Mouse (Mus musculus): ENCODE measurements around the gene Pcsk4.
"Not testable (repeated sequence)": the region's sequence is repeated elsewhere in the genome, so short reads cannot be mapped to it uniquely, and the experiment has no call there.

Pcsk4 gene

DNA sequence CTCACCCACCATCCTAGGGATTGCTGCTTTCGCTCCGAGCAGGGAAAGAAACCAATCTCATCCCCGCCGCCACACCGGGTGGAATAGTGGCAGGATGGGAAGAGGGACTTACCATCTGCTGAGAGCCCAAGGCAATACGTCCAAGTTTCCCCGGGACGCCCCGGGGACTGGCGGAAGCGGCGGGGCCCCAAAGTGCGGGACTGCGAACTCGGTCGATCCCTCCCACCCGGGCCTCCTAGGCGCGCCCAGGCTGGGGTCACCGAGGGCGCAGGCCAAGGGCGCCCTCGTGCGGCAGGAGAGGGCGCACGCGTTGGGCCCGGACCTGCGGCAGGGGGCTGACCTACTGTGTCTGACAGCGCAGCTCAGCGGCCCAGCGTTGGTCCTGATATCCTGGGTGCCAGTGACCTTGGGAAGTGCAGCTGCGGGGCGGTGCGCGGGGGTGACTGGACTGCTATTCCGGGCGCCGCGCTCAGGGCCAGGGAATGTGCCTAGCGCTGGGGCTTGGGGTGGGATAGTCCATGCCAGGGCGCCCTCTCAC is 19.0 kb upstream of the Pcsk4 start, which contains the start of gene Adamtsl5:
Gene Adamtsl5, minus strand, starts transcription at position 169 of the 538 bp plus-strand sequence.
- DNase-seq (ENCODE audit: low spot score in 2 of 2) = peak in 1 of 2 experiments; percentile 67

DNA sequence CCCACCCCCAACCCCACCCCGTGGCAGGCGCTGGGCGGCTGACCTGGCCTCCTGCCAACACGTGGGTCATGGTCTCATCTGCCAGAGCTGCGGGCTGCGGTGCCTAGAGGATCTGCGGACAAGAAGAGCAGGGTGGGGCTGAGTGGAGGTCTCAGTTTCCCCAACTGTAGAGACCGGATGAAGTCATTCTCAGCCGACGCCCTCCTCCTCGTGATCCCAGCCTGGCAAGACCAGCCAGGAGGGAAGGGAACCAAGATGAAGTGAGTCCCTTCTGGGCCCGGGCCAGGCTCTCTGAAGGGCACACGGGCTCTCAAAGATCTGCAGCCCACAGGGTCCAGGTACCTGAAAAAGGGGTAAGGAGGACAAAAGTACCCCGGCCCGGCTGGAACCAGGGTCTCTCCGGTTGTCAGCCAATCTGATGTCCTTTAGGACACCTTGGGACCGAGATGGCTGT is 18.2 kb upstream of the Pcsk4 start:
- no peak for DNase-seq (ENCODE audit: low spot score in 2 of 2)

DNA sequence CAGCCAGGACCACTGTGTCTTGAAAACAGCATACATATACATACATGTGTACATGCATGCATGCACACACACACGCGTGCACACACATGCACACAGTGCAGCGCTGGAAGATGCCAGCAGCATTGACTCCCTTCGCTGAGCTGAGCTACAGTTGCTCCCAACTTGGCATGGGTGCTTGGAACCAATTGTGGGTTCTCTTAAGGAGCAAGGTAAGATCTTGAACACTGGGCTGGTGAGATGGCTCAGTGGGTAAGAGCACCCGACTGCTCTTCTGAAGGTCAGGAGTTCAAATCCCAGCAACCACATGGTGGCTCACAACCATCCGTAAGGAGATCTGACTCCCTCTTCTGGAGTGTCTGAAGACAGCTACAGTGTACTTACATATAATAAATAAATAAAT is 16.6 kb upstream of the Pcsk4 start:
- DNase-seq (ENCODE audit: low spot score in 2 of 2) = not testable (repeated sequence)

- DNase-seq (ENCODE audit: low spot score in 2 of 2) = peak in 1 of 2 experiments; percentile 55
These were observed 15.8 kb upstream of the Pcsk4 start for GRCm38 (mm10) chr10:80345122-80345521.

DNA sequence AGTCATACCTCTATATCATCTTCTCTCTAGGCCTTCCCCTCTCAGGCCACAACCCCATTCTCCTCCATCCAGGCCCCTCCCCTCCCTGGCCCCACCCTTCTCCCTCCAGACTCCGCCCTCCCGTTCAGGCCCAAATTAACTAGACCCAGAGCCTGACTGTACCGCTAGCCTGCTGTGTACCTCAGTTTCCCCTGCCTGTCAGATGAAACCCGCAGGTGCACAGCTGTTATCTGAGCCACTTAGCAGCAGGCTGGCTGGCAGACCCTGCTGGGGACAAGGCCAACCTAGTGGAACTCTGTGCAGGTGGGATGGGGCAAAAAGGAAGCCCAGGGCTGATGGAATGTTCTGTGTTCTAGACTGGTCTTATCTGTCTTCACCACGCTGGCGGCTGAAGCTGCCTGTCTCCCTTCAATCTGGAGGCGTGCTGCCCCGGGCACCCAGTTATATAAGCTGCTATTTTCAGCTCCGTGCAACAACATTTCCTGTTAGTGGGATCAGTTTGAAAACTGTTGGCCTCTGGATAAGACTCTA is 14.9 kb upstream of the Pcsk4 start:
- peak in 1 of 2 experiments; percentile 33 for DNase-seq (ENCODE audit: low spot score in 2 of 2)

- DNase-seq (ENCODE audit: low spot score in 2 of 2) = no peak
These were observed 14.2 kb upstream of the Pcsk4 start for GRCm38 (mm10) chr10:80343425-80343895.

DNA sequence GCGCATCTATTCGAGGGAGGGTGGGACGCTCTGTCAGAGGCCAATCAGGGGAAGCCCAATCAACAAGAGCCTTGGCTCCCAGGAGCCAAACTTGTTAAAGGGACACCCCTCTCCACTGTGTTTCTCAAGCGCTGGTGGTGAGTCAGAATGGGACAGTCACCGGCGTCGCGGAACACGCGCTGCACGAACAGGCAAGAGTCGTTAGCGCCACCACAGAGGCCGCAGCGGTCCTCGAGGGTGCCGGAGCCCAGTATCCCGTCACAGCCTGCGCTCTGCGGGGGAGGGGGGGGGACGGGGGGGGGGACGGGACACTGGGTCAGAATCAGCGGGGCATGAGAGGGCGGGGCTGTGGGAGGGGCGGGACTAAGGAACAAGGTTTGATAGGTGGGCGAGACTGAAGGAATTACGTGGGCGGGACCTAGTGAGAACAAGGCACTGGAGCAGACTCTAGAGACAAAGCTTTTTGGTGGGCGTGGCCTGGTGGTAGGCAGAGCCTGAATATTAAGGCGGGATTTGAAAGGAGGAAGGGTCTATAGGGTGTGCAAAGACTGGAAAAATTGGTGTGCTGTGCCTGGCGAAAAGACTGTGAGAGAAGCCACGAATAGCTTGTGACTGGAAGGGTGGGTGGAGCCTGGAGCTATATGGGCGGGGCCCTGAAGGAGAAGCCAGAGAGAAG is 13.6 kb upstream of the Pcsk4 start:
- peak; percentile 40 to 68 for DNase-seq (ENCODE audit: low spot score in 2 of 2)

DNA sequence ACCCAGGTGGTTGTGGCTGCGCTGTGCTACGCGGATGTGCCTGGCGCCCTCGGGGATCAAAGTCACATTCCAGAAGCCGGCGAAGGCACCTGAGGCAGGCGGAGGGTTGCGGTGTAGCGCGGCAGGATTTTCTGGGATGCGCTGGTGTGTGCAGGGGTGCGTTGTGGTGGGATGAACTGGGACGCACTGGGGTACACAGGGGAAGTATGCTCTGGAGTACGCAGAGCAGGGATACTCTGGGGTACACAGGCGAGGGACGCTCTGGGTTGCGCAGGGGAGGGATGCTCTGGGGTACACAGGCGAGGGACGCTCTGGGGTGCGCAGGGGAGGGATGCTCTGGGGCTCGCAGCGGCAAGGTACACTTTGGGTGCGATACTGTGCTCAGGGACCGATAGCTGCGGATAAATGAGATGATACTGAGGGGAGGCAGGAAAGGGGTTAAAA is 13.0 kb upstream of the Pcsk4 start:
- DNase-seq (ENCODE audit: low spot score in 2 of 2) = no peak

- DNase-seq (ENCODE audit: low spot score in 2 of 2) = no peak
These were observed 12.4 kb upstream of the Pcsk4 start for GRCm38 (mm10) chr10:80341491-80342304.

- DNase-seq (ENCODE audit: low spot score in 2 of 2) = no peak
These were observed 11.7 kb upstream of the Pcsk4 start for GRCm38 (mm10) chr10:80341026-80341425.

DNA sequence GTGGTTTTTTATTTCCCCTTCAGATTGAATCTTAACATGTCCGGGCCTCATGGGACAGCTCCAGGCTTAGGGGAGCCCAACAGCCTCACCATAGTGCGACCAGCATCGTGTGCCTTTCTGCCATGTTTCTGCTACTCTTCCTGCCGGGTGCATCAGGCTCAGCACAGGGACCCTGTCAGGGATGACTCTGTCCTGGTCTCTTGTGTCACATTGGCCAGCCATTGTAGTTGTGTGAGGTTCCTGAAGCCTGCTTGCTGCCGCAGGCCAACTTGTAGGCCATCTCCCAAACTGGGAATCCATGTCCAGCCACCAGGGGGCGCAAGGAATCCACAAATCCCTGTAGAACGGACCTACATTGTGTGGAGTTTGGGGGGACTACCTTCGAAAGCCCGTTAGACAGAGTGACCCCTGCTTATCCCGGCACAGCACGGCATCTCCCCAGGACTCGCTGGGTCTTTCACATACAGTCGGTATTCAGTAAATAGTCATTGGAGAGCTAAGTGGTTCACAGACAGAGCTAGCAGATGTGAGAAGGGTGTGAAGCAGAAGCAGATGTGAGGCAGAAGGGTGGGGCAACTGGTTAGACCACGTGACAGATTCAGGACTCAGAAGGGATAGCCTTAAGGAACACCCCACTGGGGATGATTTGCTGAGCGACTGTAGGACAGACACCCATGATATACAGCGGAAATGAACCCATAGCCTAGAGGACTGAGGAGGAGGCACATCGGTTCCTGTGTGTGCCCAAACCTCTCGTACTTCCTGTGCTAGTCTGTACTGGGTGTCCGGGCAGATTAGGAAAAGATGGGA is 10.8 kb upstream of the Pcsk4 start:
- peak; percentile 83 to 84 for DNase-seq (ENCODE audit: low spot score in 2 of 2)

DNA sequence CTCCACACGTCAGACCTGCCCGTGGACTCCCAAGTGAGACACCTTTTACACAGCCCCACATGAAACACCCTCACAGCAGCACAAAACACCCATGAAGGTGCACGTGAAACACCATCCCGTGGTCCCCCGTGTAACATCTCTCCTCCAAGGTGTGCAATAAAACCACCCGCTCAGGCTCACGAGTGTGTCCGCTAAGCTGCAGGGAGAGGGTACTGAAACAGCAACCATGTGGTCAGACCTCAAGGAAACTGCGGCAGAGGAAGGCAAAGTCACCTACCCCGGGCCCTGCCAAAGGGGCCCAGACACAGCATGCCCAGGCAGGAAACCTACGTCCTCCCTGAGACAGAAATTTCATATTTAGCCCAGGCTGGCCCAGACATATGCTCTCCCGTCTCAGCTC is 7.0 kb upstream of the Pcsk4 start:
- no peak for DNase-seq (ENCODE audit: low spot score in 2 of 2)

DNA sequence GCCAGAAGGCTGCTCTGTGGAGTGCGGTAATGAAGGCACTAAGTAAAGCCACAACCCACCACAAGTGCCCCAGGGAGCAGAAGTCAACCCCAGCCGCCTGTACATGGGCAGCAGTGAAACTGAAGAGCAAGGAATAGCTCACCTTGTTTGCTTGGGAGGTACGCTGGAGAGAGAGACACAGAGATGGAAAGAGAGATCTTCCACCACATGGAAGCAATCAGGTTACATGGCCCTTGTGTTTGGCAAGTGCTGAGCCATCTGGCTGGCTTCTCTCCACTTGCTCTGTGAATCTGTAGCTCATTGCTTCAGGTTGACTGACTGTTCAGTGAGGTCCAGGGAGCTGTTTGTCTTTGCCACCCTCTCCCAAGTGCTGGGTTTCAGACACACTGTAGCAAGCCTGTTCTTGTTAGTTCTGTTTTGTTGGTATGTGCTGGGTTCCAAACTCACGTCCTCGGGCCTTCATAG is 3.3 kb upstream of the Pcsk4 start:
- no peak for DNase-seq (ENCODE audit: low spot score in 2 of 2)

DNA sequence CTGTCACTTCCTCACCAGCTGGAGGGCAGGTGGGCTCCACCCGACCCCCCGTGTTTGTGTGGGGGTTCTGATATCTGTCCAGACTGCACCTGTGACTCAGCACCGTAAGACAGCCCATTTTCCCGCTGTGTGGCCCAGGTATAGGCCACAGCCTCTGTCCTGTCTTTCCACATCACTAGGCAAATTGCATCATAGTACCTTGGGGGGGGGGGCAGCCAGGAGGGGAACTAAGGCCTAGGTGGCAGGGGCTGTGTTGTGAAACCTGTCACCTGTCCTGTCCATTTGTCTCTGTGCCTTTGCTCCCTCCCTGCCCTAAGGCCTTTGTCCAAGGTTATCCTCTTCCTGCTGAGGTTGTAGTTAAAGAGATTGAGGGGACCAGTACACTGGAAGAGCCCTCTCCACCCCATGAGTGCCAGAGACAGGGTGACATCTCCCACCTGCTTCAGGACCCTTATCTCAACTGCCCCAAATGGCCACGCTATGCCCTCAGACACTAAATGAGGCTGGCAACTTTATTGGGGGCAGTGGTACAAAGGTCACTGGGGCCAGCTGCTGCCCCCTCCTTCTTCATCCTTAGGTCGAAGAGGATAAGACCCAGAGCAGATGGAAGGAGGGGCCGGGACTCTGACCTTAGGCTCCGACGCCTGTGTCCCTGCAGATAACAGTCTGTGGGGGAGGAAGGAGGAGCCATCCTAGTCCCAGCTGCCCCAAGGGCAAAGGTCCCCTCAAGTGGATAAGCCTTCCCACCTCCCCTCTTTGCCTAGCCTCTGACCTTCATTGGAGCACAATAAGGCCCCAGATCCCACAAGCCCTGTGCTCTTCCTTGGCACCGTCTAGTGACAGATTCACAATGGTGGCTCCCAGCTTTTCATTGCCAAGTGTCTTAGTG is 2.6 kb upstream of the Pcsk4 start:
- no peak for DNase-seq (ENCODE audit: low spot score in 2 of 2)

DNA sequence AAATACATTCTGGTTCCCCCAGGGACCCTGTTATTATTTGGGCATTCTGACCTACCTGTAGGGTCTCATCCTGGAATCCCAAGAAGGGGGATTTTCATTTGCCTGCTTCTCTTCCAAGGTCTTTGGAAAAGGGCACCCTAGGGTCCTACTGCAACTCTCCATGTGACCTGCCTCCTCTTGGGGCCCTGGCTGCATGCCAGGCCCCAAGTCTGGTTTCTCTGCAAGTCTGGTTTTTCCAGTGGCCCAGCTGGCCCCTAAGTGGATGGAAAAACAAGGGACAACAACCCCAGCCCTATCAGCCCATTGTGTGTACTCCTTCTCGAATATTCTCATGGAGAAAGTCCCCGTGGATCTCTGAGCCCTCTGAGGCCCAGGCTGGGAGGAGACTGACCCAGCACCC is 1.6 kb upstream of the Pcsk4 start:
- DNase-seq (ENCODE audit: low spot score in 2 of 2) = no peak

GRCm38 (mm10) chr10:80330084-80330483 is 786 bp upstream of the Pcsk4 start:
- DNase-seq (ENCODE audit: low spot score in 2 of 2) = no peak

- no peak for DNase-seq (ENCODE audit: low spot score in 2 of 2)
These were observed 4.3 kb downstream of the Pcsk4 start for GRCm38 (mm10) chr10:80325045-80325444.

- no peak for DNase-seq (ENCODE audit: low spot score in 2 of 2)
These were observed 4.9 kb downstream of the Pcsk4 start for GRCm38 (mm10) chr10:80324120-80325037.
